Mouse (Mus musculus): Measurements from ENCODE around the gene Msrb3. TPM values are rescaled to one million over a fixed set of nuclear protein-coding genes. Genes with fewer than 3 reads are reported as not detected.
A peak's percentile ranks its signal among the peaks of the same experiment; 100 is the strongest.

Gene Msrb3
- total RNA-seq, 1 experiment from 2014 or later, result 40.0 TPM

GRCm38 (mm10) chr10:120748156-120748555 lies 150.7 kb downstream of the Msrb3 start:
- DNase-seq, result no peak

DNA sequence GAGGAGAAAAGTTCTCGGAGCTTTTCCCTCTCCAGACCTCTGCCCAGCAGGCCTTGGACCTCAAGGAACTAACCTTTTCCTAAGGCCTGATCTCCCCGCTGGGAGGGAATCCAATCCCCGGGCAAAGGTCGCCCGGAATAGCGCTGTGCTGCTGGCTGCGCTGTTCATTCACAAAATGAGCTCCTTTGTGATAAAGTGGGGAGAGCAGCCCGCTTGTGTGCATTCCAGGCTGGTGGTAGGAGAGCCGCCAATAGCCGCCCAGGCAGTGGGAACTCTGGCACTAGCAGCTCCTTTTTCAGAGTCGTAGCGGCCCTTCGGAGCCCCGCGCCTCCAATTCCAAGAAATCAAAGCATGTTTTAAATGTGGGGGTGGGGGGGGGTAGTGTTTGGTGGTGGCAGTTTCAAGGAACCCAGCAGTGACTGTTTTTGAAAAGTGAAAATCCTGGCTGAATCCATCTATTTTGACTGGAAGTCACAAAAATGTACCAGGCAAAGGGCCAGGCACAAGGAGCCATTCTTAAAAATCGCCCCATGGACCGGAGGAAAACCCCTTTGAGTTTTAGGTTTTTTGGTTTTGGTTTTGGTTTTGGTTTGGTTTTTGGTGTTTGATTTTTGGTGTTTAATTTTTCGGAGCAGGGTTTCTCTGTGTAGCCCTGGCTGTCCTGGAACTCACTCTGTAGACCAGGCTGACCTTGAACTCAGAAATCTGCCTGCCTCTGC lies 153.6 kb downstream of the Msrb3 start:
- DNase-seq, result peak; percentile 80

DNA sequence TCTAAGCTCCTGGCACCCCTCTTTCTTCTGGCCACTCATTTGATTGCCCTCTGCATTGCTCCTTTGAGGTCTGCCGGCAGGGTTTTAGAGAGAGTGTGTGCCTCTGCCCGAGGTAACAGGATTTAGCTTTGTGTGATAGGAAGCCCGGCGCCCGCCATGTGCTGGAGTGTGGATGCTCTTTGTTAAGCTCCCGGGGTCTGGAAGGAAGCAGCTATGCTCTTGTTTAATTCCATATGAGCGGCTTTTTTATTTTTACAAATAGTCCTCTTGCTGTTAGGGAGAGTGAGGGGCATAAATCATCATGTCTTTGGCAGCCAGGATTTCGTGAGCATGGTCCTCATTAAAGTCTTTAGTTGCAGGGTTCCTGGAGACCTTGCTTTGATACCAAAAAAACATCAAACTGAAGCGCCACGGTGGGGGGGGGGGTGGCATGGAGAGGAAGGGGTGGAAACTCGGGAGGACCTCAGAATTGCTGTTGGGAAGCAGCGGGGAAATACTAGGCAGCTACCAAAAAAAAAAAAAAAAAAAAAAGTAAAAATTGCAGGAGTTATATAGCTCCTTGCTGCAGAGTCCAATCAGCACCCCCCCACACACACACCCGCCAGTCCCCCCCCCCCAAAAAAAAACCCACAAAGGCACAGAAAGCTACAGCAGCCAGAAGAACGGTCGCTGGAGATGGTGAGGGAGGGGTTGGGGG lies 154.3 kb downstream of the Msrb3 start:
- DNase-seq, result peak; percentile 24

DNA sequence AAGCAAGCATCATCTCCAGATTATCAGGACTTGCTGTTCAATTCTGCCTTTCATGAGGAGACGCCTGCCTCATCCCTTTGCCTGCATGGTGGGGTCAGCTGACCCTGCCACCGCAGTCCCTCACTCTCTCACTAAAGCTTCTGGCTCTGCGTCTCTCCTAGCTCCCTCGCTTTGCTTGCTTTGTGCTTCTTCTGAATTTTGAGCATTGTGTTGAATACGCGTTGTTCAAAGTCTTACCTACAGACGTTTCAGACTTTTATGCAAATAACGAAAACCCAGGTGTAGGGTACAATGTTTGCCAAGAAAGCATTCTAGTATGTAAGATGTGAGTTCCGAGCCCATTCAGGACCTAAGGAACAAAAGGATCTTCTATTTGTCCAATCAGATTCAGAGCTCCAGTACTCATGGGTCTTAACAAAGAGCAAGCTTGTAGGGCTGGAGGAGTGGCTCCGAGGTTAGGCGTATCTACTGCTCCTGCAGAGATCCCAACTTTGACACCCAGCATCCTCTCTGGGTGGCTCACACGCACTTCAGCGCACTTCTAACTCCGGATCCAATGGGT lies 162.3 kb downstream of the Msrb3 start:
- no peak for DNase-seq

DNA sequence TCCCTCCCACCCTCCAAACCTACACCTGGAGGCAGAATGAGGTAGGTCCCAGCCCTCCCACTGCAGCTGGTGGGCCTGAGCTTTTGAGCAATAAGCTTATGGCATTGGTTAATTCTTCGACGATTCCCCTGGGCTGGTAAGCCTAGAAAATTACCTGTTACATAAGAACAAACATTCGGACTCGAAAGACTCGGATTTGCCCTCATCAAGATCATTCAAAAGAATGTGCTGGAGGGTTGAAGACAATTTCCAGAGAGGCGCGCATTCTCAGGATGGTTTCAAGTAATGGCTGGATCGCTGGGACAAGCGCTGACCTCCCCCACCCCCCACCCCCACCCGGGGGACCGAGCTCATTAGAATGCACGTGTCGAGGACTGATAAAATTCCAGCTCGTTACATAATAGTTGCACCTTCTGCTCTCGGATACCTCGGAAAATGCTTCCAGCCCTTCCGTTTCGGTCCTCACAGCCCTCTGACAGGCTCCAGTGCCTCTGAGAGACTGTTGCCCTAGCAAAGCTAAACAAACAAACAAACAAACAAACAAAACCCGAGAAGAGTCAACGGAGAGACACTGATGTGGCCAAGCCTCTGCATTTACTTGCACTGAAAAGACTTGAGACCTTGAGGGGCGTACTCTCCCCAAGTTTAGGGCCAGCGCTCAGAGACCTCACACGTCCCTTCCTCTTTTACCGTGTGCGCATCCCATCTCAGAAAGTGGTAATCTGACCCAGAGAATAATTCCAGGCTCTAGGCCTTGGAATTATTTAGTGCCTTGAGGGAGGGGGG lies 163.0 kb downstream of the Msrb3 start:
- DNase-seq, result no peak

- DNase-seq, result no peak
Measured at GRCm38 (mm10) chr10:120734364-120734763, 164.5 kb downstream of the Msrb3 start.

Other genes starting within 250 kb of the Msrb3 start
- gene Lemd3, start 80.2 kb upstream of the Msrb3 start, total RNA-seq (2021), result 20.5 and 21.7 TPM in 2 replicates
- 0.19 and 0.30 TPM in 2 replicates for gene Wif1, start 134.9 kb upstream of the Msrb3 start, total RNA-seq (2021)

Data from adrenal gland, postnatal 14 days (tissue).